Mouse (Mus musculus): Measurements from ENCODE around the gene Iapp. TPM values are rescaled to one million over a fixed set of nuclear protein-coding genes. Genes with fewer than 3 reads are reported as not detected.
"Not testable (repeated sequence)": the region's sequence is repeated elsewhere in the genome, so short reads cannot be mapped to it uniquely, and the experiment has no call there.

Iapp gene
- not detected for total RNA-seq (2021)
- long read RNA-seq, experiment 1: 0 reads
- long read RNA-seq, experiment 2: 0 reads

DNA sequence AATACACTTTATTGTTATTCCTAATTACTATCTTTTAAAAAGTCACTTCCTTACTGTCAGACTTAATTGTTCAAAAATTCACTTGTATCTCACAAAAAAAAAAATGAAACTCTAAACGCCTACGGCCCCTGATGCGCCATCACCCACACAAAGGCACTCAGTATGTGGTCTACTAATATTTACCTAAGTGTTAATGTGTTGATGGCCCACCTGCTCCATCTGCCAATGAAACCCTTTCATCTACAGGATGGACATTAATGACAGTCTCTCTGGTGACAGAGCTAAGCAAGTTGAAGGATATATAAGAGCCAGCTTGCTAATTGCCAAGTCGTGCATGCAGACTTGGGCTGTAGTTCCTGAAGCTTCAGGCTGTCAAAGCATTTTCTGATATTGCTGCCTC lies at the start of gene Iapp:
Iapp (plus strand) TSS at position 326 of the 400 bp plus-strand sequence.
- intact Hi-C loops (cut with DNase I): no loop called here
- DNase-seq (ENCODE audit: low spot score in 2 of 2): no peak

DNA sequence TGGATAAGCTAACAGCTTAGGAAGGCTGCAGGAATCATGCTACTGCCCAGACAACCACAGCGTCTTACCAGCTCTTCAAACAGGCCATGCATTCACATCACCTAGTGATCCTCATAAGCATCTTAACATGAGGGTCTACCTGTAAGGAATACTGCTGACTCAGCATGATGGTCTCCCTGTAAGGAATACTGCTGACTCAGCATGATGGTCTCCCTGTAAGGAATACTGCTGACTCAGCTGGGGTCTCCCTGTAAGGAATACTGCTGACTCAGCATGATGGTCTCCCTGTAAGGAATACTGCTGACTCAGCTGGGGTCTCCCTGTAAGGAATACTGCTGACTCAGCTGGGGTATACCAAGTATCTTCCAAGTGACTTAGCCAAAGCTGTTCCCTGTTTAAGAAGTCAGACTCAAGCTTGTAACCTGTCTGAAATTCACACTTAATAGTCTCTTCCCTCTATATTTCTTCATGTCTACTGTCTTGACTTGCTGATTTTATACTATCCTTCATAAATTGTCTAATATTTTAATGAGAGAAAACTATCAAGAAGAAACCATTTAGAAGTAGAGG lies 47.4 kb upstream of the Iapp start:
- intact Hi-C loops (cut with DNase I); DNase-seq (ENCODE audit: low spot score in 2 of 2): not testable (repeated sequence)

DNA sequence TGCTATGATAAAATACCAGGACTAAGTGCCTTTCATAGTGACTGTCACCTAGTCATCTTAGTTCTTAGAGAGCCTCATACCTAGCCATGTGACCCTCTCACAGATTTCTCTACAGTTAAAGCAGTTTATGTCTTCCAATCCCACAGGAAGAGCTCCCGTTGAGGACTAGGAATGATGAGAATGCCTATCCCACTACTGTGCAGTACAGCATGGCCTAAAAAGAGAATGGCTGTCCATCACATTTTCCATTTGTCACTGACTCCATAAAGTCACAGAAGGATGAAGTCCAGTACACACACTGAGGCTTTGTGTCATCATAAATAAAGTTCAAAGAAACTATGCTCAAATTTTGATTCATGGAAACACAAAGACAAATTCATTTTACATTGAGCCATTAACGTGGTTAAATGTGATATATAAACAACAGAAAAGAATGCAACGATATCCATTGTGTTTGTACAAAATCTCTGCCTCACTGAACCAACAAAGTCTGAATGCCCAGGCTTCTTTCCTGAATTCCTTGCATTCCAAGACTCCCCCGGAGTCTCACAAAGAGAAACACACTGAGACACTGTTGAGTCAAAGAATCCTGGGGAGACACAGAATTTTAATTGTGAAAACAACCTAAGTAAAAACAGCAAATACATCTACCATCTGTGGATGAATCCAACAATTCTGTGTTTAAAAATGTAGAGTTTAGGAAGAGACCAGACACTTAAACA lies 22.3 kb upstream of the Iapp start:
- no peak for DNase-seq (ENCODE audit: low spot score in 2 of 2)
- intact Hi-C loops (cut with DNase I): no loop called here

- intact Hi-C loops (cut with DNase I): no loop called here
- no peak for DNase-seq (ENCODE audit: low spot score in 2 of 2)
Measured at GRCm38 (mm10) chr6:142289413-142290118, 8.7 kb upstream of the Iapp start.

DNA sequence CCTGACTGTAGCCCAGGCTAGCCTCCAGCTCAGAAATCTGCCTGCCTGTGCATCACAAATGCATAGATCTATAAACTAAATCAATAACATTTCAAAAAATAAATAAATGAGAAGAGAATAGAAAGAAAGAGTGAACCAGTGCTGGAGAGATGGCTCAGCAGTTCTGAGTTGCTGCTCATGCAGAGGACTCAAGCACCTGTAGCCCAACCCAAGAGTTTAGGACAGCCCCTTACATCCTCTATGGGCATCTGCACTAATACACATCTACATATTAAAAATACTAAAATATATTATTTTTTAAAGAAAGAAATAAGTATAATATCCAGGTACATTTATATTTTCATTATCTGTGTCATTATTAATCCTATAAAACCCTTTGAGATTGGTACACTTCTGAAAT lies 6.9 kb downstream of the Iapp start:
- no peak for DNase-seq (ENCODE audit: low spot score in 2 of 2)
- intact Hi-C loops (cut with DNase I): no loop called here

DNA sequence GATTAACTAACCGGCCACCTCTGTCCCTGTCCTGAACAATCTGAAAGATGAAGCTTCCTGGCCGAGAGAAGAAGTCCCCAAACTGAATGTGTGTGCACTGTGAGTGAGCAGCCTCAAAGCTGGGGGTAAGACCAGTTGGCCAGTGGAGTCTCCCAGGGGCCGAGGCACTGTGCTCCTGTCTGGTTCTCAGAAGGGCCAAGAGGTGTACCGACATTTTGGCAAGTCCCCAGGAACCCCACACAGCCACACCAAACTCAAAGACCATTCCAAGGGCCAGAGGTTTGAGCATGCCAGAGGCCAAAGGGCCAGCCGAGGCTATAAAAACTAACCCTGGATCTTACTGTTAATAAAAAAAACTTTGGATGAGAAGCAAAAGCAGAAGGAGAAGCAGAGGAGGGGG lies 16.1 kb downstream of the Iapp start:
- intact Hi-C loops (cut with DNase I): no loop called here
- DNase-seq (ENCODE audit: low spot score in 2 of 2): no peak

DNA sequence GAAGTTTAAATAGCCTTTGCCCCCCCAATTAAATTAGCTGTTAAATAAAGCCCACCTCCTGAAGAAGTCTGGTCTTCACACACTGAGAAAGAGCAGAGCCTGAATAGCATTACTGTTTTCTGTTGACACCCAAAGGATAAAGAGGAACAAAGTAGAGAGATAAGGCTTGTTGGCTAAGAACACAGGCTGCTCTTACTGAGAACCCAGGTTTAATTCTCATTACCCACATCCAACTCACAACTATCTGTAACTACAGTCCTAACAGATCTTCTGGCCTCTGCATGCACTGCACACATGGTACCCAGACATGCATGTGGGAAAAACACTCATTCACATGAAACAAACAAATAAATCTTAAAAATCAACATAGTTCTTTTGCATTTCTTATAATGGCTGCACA lies 18.9 kb downstream of the Iapp start:
- intact Hi-C loops (cut with DNase I): no loop called here
- DNase-seq (ENCODE audit: low spot score in 2 of 2): no peak

- intact Hi-C loops (cut with DNase I): no loop called here
- DNase-seq (ENCODE audit: low spot score in 2 of 2): no peak
Measured at GRCm38 (mm10) chr6:142322881-142323280, 24.7 kb downstream of the Iapp start, which contains the start of gene Slco1a5. Slco1a5 (minus strand) TSS chr6:142322981.

- DNase-seq (ENCODE audit: low spot score in 2 of 2): no peak
- intact Hi-C loops (cut with DNase I): no loop called here
Measured at GRCm38 (mm10) chr6:142326598-142326997, 28.4 kb downstream of the Iapp start.

GRCm38 (mm10) chr6:142329201-142329600 lies 31.0 kb downstream of the Iapp start:
- intact Hi-C loops (cut with DNase I): no loop called here
- DNase-seq (ENCODE audit: low spot score in 2 of 2): no peak

DNA sequence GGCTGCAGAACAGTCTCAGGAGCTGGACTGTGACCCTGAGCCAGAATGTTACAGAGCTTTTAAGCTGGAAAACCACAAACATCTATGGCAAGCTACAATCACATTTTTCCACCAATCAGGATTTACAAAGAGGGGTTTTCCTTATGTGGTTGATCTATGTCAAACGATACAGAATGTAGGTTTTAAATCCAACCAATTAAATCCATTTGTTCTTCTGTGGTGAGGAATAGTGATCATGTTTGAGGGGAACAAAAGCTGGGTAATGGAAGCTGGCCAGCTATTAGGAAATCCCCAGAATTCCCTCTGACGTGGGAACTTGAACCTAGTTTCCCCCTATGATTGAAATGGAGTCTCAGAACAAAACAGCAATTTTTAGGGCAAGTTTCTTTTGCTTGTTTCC lies 40.7 kb downstream of the Iapp start:
- no peak for DNase-seq (ENCODE audit: low spot score in 2 of 2)
- intact Hi-C loops (cut with DNase I): no loop called here

DNA sequence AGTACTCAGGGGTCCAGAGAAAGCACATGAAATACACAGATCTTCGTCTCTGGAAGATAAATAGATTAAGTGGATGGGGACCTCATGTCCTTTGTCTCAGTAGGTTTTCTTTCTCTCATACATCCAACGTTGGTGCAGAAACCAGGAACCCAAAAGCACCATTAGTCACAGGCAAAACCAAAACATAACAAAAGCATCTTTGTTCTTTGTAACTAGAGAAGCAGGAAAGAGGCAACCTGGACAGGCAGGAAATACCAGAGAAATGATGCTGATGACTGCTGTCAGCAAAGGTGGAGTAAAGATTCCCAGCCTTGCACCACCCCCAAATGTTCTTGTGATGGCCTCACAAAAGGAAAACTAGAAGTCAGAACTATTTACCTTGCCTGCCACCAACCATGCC lies 41.4 kb downstream of the Iapp start:
- DNase-seq (ENCODE audit: low spot score in 2 of 2): no peak
- intact Hi-C loops (cut with DNase I): no loop called here

DNA sequence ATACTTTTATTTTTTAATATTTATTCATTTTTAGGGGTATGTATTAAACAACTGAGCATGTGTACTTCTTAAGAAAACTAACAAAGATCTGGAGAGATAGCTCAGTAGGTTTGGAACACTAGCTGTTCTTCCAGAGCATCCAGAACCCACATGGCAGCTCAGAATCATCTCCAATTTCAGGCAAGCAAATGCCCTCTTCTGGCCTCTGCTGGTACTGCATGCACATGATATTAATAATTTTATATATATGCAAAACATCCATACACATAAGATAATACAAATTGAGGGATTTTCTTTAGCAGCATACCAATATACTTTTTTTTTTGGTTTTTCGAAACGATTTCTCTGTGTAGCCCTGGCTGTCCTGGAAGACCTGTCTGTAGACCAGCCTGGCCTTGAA lies 45.3 kb downstream of the Iapp start:
- peak; percentile 80 to 82 for DNase-seq (ENCODE audit: low spot score in 2 of 2)
- intact Hi-C loops (cut with DNase I): loop anchor here (10.0 kb wide), 1 partner anchor 849 kb away; no protein-coding TSS in a partner anchor

DNA sequence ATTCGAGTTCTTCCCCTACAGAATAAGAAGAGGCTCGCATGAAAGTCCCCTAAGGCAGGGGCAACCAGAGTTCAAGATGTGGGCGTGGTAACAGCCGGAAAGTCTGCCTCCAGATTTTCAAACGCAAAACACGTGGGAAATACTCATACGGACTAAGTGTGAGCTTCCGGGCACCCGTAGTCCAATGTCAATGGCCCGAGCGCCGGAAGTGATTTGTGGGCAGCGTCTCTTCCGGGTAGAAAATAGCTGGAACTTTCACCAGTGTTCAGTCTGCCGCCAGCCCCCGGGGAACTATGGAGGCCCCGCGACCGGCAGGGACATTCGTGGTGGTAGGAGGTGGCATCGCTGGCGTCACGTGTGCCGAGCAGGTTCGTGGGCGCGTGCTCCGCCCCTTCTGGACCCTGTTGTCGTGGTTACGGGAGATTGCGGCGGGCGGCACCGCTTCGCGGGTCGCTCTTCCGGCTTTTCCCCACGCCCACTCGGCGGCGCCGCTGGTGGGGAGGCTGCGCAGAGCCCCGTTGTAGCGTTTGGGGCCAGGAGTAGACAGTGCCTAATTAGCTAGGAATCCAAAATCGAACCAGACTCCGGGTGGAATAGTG lies 47.3 kb downstream of the Iapp start, which contains the start of gene Pyroxd1:
Pyroxd1 (plus strand) TSS at position 215 of the 599 bp plus-strand sequence.
- intact Hi-C loops (cut with DNase I): loop anchor here (5.0 to 10.0 kb wide), 2 partner anchors 42 to 851 kb away; partner anchors contain the start of genes Golt1b and Recql

DNA sequence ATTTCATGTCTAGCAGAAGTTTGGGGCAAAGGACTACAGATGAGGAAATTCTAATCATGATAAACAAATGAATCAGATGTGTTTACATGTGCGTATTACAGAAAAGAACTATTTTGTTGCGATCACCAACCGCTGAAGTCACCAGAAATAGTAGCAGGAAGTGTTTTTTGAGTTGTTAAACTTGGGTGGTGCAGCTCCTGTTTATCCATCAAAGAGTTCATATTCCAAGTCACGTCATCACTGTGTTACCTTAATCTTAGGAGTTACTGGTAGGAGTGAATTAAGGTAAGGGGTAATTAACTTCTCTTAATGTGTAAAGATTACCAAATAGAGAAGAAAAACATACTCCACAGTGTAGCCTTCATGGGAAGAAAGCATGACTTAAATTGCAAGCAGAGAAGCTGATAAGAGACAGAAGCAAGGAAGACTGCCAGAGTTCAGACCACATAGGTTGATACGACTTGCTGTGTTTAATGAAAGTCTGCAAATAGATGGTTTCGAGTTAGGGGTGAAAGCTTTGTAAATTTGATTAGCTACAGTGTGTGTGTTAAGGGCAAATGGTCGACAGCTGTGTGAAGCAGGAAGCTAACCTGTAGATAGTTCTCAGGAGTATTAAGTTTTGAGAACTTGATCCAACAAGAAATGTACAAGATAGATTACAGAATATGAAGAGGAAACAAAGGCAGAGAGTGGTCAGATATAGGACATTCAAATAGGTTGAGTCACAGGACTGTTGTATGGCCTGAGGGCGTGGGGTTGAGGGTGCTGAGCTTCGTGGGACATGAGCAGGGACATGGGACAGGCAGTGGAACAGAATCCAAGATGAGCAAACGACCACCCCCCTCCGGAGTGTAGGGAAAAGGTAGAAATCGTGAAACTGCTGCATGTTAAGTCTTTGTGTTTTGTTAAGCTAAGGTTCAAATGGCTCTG lies 48.2 kb downstream of the Iapp start:
- intact Hi-C loops (cut with DNase I): loop anchor here (5.0 to 10.0 kb wide), 2 partner anchors 41 to 852 kb away; partner anchors contain the start of genes Golt1b and Recql

More for the DNA sequence above, 47.3 kb downstream of the Iapp start, which contains the start of gene Pyroxd1:
- peak; percentile 89 to 90 for DNase-seq (ENCODE audit: low spot score in 2 of 2)

GRCm38 (mm10) chr6:142347431-142348385 lies 49.5 kb downstream of the Iapp start:
- no peak for DNase-seq (ENCODE audit: low spot score in 2 of 2)
- intact Hi-C loops (cut with DNase I): loop anchor here (5.0 to 10.0 kb wide), 2 partner anchors 40 to 853 kb away; partner anchors contain the start of genes Golt1b and Recql

More for the DNA sequence above, 48.2 kb downstream of the Iapp start:
- no peak for DNase-seq (ENCODE audit: low spot score in 2 of 2)

DNA sequence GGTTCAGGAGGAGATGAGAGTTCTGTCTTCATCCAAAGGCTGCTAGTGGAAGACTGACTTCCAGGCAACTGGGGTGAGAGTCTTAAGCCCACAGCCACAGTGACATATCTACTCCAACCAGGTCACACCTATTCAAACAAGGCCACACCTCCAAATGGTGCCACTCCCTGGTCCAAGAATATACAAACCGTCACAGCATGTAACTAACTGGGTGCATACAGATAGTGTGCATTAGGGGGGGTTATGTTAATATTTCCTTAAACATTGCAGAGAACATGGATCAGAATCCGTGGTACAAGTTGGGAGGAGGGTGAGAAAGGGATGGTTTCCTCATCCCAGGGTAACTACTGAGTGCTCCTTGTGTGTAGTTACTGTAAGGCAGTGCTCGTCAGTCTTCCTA lies 53.9 kb downstream of the Iapp start:
- intact Hi-C loops (cut with DNase I); DNase-seq (ENCODE audit: low spot score in 2 of 2): not testable (repeated sequence)

Measured in left cerebral cortex, postnatal 14 days (tissue).